Mouse (Mus musculus): Measurements from ENCODE around the gene Rab3gap1.

Rab3gap1 gene

DNA sequence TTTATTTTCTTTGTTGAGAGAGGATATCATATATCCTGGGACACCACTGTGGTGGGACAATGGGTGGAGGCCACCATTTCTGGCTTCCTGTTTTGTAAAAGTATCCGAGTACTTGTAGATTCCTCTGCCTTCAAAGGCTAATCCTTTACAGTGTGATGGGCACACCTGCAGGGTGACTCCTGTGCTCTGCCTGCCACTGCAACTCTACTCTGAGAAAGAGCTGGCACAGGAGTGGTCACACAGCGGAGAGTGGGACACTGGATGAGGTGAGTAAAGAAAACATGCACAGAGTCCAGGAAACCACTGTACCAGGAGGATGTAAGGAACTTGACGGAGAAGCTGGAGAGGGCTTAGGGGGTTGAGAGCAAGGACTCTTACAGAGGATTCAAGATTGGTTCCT, 113.7 kb downstream of the Rab3gap1 start:
- no peak for DNase-seq (ENCODE audit: low read depth, low spot score)

GRCm38 (mm10) chr1:127983274-127983993, 114.9 kb downstream of the Rab3gap1 start:
- DNase-seq (ENCODE audit: low read depth, low spot score), result no peak

DNA sequence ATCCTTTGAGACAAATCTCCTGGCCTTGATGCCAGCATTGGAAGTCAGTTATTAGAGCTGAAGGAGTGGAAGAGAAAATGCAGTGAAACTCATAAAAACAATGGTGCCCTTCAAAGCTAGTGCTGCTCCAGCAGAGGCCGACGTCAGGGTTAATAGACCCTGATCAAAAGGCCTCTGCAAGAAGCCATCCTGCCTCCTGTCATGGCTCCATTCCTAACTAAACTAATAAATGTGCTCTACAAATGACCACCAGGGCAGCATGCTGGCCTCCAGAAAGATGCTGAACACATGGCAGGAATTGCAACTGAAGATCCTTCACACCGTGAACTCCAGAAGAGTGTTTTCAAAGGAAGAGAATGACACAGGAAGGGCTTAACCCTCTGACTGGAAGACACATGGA, 116.8 kb downstream of the Rab3gap1 start:
- DNase-seq (ENCODE audit: low read depth, low spot score), result no peak

GRCm38 (mm10) chr1:127988246-127988645, 119.7 kb downstream of the Rab3gap1 start:
- no peak for DNase-seq (ENCODE audit: low read depth, low spot score)

DNA sequence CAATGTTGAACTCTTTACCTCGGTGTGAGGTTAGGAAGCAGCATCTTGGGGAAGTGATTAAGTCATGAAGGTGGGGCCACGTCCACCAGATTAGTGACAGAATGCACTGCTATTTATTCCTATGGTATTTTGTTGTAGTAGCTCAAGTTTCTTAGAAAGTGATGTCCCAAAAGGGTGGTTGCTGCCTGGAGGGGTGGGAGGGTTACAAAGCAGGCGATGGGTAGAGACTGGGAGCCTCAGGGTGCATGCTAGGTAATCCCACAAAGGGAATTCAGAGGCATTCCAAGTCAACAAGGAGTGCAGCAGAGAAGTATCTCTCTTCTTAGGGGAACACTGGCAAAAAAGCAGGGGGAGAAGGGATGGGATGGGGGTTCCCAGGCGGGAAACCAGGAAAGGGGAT, 120.8 kb downstream of the Rab3gap1 start:
- no peak for DNase-seq (ENCODE audit: low read depth, low spot score)

- DNase-seq (ENCODE audit: low read depth, low spot score), result no peak
Measured at GRCm38 (mm10) chr1:127989876-127990731, 121.5 kb downstream of the Rab3gap1 start.

Measured in brain, embryonic 18.5 days (tissue).